Mouse (Mus musculus) mesoderm, embryonic 11.5 days (tissue): ENCODE data around the gene Gga1.
A peak's percentile ranks its signal among the peaks of the same experiment; 100 is the strongest.
"Not testable (repeated sequence)": the region's sequence is repeated elsewhere in the genome, so short reads cannot be mapped to it uniquely, and the experiment has no call there.

Experiments used
- DNase-seq: peaks from one replicate; pipeline ENCODE4 v3.0.0-alpha.2; 2012; ENCODE audit warnings: low read depth, low spot score

The Gga1 gene

GRCm38 (mm10) chr15:78875537-78875936 lies 1.5 kb upstream of the Gga1 start:
- DNase-seq: no peak

- DNase-seq: peak; percentile 87
Observed at GRCm38 (mm10) chr15:78876258-78876696, 713 bp upstream of the Gga1 start.

- DNase-seq: no peak
Observed at GRCm38 (mm10) chr15:78877810-78878390, 910 bp downstream of the Gga1 start.

- DNase-seq: not testable (repeated sequence)
Observed at GRCm38 (mm10) chr15:78878792-78879516, 2.0 kb downstream of the Gga1 start.

- no peak for DNase-seq
Observed at GRCm38 (mm10) chr15:78880432-78880831, 3.4 kb downstream of the Gga1 start.

GRCm38 (mm10) chr15:78881828-78882227 lies 4.8 kb downstream of the Gga1 start:
- no peak for DNase-seq

- DNase-seq: no peak
Observed at GRCm38 (mm10) chr15:78889401-78889853, 12.4 kb downstream of the Gga1 start.

- no peak for DNase-seq
Observed at GRCm38 (mm10) chr15:78892440-78892839, 15.4 kb downstream of the Gga1 start.

GRCm38 (mm10) chr15:78894726-78895125 lies 17.7 kb downstream of the Gga1 start:
- DNase-seq: no peak

GRCm38 (mm10) chr15:78895741-78896140 lies 18.8 kb downstream of the Gga1 start:
- DNase-seq: no peak

GRCm38 (mm10) chr15:78896149-78896548 lies 19.2 kb downstream of the Gga1 start:
- DNase-seq: no peak

GRCm38 (mm10) chr15:78897488-78897887 lies 20.5 kb downstream of the Gga1 start:
- DNase-seq: no peak

GRCm38 (mm10) chr15:78898507-78899001 lies 21.6 kb downstream of the Gga1 start:
- DNase-seq: no peak

GRCm38 (mm10) chr15:78899409-78899739 lies 22.4 kb downstream of the Gga1 start, which contains the start of gene Gm49510:
Gene Gm49510, plus strand, starts transcription at chr15:78899667.
- DNase-seq: no peak

- DNase-seq: peak; percentile 66
Observed at GRCm38 (mm10) chr15:78899740-78900584, 23.0 kb downstream of the Gga1 start, which contains the start of gene Sh3bp1. Gene Sh3bp1, plus strand, starts transcription at chr15:78899768.

- DNase-seq: no peak
Observed at GRCm38 (mm10) chr15:78900585-78901421, 23.8 kb downstream of the Gga1 start.

- DNase-seq: no peak
Observed at GRCm38 (mm10) chr15:78901422-78901789, 24.4 kb downstream of the Gga1 start.

- DNase-seq: peak; percentile 89
Observed at GRCm38 (mm10) chr15:78903243-78903642, 26.3 kb downstream of the Gga1 start.

GRCm38 (mm10) chr15:78908399-78908798 lies 31.4 kb downstream of the Gga1 start:
- no peak for DNase-seq

GRCm38 (mm10) chr15:78908982-78909381 lies 32.0 kb downstream of the Gga1 start:
- no peak for DNase-seq

GRCm38 (mm10) chr15:78912040-78912439 lies 35.0 kb downstream of the Gga1 start:
- DNase-seq: no peak
